Mouse (Mus musculus) midbrain, postnatal 0 days (tissue): ENCODE data around the gene Il18. TPM values are rescaled to one million over a fixed set of nuclear protein-coding genes. Genes with fewer than 3 reads are reported as not detected.
A peak's percentile ranks its signal among the peaks of the same experiment; 100 is the strongest.

Experiments
- ATAC-seq: fragments of 200-750 bp; cut with Nextera tagmentation; 2 replicates; pipeline ENCODE4 v1.8.0; 2017; ENCODE audit warnings: moderate number of reproducible peaks, mild to moderate bottlenecking, moderate TSS enrichment, moderate library complexity; ENCODE audit not compliant: low FRiP score
- DNase-seq: peaks from one replicate; pipeline ENCODE4 v3.0.0-alpha.2; 2015; ENCODE audit warnings: low spot score
- H3K27ac ChIP-seq: fragments of 300-500 bp; sonication (generic); 2 replicates; pipeline ENCODE4 v1.5.1; 2014; ENCODE audit warnings: low read depth, mild to moderate bottlenecking, low read length, mixed read lengths
- H3K27me3 ChIP-seq: fragments of 300-500 bp; sonication (generic); 2 replicates; pipeline ENCODE4 v1.6.1; 2014; ENCODE audit warnings: low read length, control low read depth, mixed read lengths; ENCODE audit not compliant: insufficient read depth
- H3K36me3 ChIP-seq: fragments of 300-500 bp; sonication (generic); 2 replicates; pipeline ENCODE4 v1.6.1; 2014; ENCODE audit warnings: low read length, control low read depth, mixed read lengths; ENCODE audit not compliant: insufficient read depth
- H3K4me1 ChIP-seq: fragments of 300-500 bp; sonication (generic); 2 replicates; pipeline ENCODE4 v1.6.1; 2014; ENCODE audit warnings: mild to moderate bottlenecking, control low read depth, antibody characterized with exemption, low read length, mixed read lengths; ENCODE audit not compliant: insufficient read depth
- H3K4me2 ChIP-seq: fragments of 300-500 bp; sonication (generic); 2 replicates; pipeline ENCODE4 v1.6.1; 2014; ENCODE audit warnings: low read depth, mild to moderate bottlenecking, low read length, mixed read lengths; ENCODE audit not compliant: poor library complexity, severe bottlenecking
- H3K4me3 ChIP-seq: fragments of 300-500 bp; sonication (generic); 2 replicates; pipeline ENCODE4 v1.5.1; 2014; ENCODE audit warnings: low read depth, mild to moderate bottlenecking, low read length, moderate library complexity
- H3K9ac ChIP-seq: fragments of 300-500 bp; sonication (generic); replicated peaks from 2 replicates; pipeline ENCODE4 v1.6.1; 2014; ENCODE audit warnings: mild to moderate bottlenecking, low read length, moderate library complexity, mixed read lengths; ENCODE audit not compliant: poor library complexity, severe bottlenecking
- H3K9me3 ChIP-seq: fragments of 300-500 bp; sonication (generic); 2 replicates; pipeline ENCODE4 v1.6.1; 2016; ENCODE audit warnings: low read length, control low read depth
- CTCF ChIP-seq: IDR thresholded peaks from 2 replicates; pipeline ENCODE4 v1.5.1; 2016; ENCODE audit warnings: antibody characterized with exemption, mild to moderate bottlenecking
- WGBS: fragments of 180-500 bp; shearing (Covaris S2); extraction: QIAGEN DNeasy Blood & Tissue Kit; methylation state at CpG from one replicate; pipeline ENCODE4 v1.1.7; 2014; 5-methylcytosine and 5-hydroxymethylcytosine counted together
- polyA plus RNA-seq: library from polyadenylated mRNA; unstranded; fragments of >200 nt; fragmentation: Nextera tagmentation; extraction: Ambion mirVana; gene quantifications from 2 replicates; pipeline ENCODE4 v1.2.1, GENCODE M21; 2015
- total RNA-seq: library from RNA; depleted of rRNA; stranded (reverse); fragments of >200 nt; gene quantifications from 2 replicates; pipeline ENCODE4 v1.2.3, GENCODE M21; 2014; rRNA removed

The Il18 gene
- 18.2 and 20.5 TPM in 2 replicates for total RNA-seq
- polyA plus RNA-seq, result 35.0 and 37.8 TPM in 2 replicates

DNA sequence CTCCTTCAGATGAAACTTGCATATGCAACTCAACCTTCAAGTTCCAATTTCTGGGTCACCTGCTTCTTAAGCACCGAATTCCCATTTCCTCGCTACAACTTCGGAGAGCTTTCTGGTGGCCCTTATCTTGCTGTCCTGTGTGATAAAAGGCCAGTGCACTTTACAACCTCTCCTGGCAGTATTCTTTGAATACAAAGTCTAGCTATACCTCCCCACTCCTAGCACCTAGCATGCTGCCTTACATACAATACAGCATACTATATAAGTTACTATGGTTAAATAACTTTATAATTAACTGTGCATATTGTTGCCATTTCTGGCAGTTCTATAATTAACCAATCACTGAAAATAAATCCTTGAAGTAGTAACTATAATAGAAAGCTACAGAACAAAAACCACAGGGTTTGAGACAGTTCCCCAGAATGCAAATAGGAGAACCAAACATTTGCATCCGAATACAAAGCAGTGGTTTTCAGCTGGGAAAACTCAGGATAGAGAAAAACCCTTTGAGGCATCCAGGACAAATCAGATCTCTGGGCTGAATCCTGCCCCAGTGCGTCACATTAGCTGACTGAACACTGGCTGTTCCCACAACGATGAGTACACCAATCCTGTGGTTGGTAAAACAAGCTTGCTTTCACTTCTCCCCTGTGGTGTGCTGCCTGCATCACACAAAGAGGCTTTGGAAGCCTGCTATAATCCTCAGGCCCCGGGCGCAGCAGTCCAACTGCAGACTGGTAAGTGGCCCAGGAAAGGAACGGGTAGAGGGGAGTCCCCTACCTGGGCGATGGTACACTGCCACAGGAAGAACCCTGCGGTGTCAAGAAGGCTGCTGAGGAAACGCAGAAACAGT is at the start of gene Il18:
Il18 (plus strand) TSS at position 587 of the 853 bp plus-strand sequence.
- peak within 1 kb of the TSS; percentile 75 for H3K27ac ChIP-seq
- no peaks in the 10 kb centered on the region for H3K27me3 ChIP-seq
- 16% methylated on average over 12 of the region's 12 CpGs for WGBS
- no peaks in the 10 kb centered on the region for H3K36me3 ChIP-seq
- H3K4me1 ChIP-seq, result no peaks in the 10 kb centered on the region
- H3K9me3 ChIP-seq, result no peaks in the 10 kb centered on the region
- peak within 1 kb of the TSS; percentile 42; the same call in 1 of the 2 replicates for H3K9ac ChIP-seq
- 0 out of 2 replicates have a peak, but pooled peaks have one; percentile 14 for TF ChIP-seq CTCF
- peak within 1 kb of the TSS; percentile 27 for H3K4me3 ChIP-seq
- ATAC-seq (peak; percentile 94), DNase-seq (peak; percentile 88)
- peak within 1 kb of the TSS; percentile 43 for H3K4me2 ChIP-seq

DNA sequence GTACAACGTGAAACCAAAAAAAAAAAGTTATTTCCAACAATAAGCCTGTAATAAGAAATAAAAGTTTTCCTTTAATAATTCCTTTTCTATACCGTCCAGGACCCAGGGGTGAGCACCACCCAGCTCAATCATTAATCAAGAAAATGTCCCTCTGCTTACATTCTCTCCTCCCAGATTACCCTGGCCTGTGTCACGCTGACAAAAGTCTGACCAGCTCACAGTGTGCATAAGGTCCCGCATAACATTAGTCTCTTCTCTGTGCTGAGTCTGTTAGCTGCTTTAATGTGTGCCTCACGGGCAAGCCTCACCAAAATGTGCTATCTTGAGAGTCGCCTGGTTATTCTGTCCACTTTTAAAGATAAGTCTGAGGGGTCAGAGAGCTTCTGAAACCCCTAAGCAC is 49.2 kb upstream of the Il18 start:
- no peaks in the 10 kb centered on the region for H3K27me3 ChIP-seq
- TF ChIP-seq CTCF, result no peak
- DNase-seq, result no peak
- H3K4me3 ChIP-seq, result no peak overlapping the region
- 61% methylated on average over 6 of the region's 6 CpGs for WGBS
- no peaks in the 10 kb centered on the region for H3K4me1 ChIP-seq
- no peak overlapping the region for H3K27ac ChIP-seq
- H3K36me3 ChIP-seq, result no peaks in the 10 kb centered on the region
- no peak overlapping the region for H3K9ac ChIP-seq
- ATAC-seq, result no peak
- no peak overlapping the region for H3K4me2 ChIP-seq
- no peaks in the 10 kb centered on the region for H3K9me3 ChIP-seq

GRCm38 (mm10) chr9:50507570-50507969 is 47.1 kb upstream of the Il18 start:
- Histone ChIP-seq H3K27me3 (no peaks in the 10 kb centered on the region), H3K9me3 (no peaks in the 10 kb centered on the region), H3K9ac (no peak overlapping the region), H3K4me1 (no peaks in the 10 kb centered on the region), H3K36me3 (no peaks in the 10 kb centered on the region), H3K27ac (no peak overlapping the region), H3K4me2 (no peak overlapping the region), H3K4me3 (no peak overlapping the region)
- TF ChIP-seq CTCF, result no peak
- WGBS, result 75% methylated on average over 7 of the region's 7 CpGs
- DNase-seq (no peak), ATAC-seq (no peak)

GRCm38 (mm10) chr9:50515462-50515861 is 39.2 kb upstream of the Il18 start:
- no peak overlapping the region for H3K27ac ChIP-seq
- H3K9ac ChIP-seq, result no peak overlapping the region
- H3K4me3 ChIP-seq, result no peak overlapping the region
- no peaks in the 10 kb centered on the region for H3K9me3 ChIP-seq
- DNase-seq (no peak), ATAC-seq (no peak)
- H3K4me2 ChIP-seq, result no peak overlapping the region
- TF ChIP-seq CTCF, result no peak
- H3K36me3 ChIP-seq, result no peaks in the 10 kb centered on the region
- H3K27me3 ChIP-seq, result no peaks in the 10 kb centered on the region
- no peaks in the 10 kb centered on the region for H3K4me1 ChIP-seq
- WGBS, result 87% methylated on average over 5 of the region's 5 CpGs

DNA sequence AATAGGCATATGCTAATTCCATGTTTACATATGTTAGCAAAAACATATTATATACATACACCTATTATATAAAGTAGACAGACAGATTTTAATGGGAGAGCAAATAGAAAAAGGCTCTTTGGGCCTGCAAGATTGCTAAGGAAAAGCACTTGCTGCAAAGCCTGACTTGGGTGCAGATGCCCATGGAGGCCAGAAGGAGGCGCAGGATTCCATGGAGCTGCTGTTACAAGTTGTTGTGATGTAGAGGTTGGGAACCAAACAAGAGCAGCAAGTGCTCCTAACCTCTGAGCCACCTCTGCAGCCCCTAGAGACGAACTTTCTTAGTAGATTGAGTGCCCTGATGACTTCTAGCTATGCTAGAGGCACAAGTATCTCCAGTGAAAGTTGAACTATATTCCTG is 35.8 kb upstream of the Il18 start:
- H3K36me3 ChIP-seq, result no peaks in the 10 kb centered on the region
- no peak overlapping the region for H3K4me2 ChIP-seq
- H3K9ac ChIP-seq, result no peak overlapping the region
- DNase-seq, result no peak
- H3K27ac ChIP-seq, result no peak overlapping the region
- H3K4me3 ChIP-seq, result no peak overlapping the region
- H3K27me3 ChIP-seq, result no peaks in the 10 kb centered on the region
- no peaks in the 10 kb centered on the region for H3K9me3 ChIP-seq
- WGBS, result 9% methylated on average over 2 of the region's 2 CpGs
- peak; percentile 54 for TF ChIP-seq CTCF
- H3K4me1 ChIP-seq, result no peaks in the 10 kb centered on the region
- no peak for ATAC-seq

GRCm38 (mm10) chr9:50520748-50521147 is 33.9 kb upstream of the Il18 start:
- Histone ChIP-seq H3K27me3 (no peaks in the 10 kb centered on the region), H3K9me3 (no peaks in the 10 kb centered on the region), H3K27ac (no peak overlapping the region), H3K9ac (no peak overlapping the region), H3K36me3 (no peaks in the 10 kb centered on the region), H3K4me2 (no peak overlapping the region), H3K4me1 (no peaks in the 10 kb centered on the region), H3K4me3 (no peak overlapping the region)
- ATAC-seq (no peak), DNase-seq (no peak)
- WGBS, result 85% methylated on average over 6 of the region's 6 CpGs
- no peak for TF ChIP-seq CTCF
